Mouse (Mus musculus): ENCODE measurements around the gene Tm9sf1.

Tm9sf1 gene

GRCm38 (mm10) chr14:55643060-55643907 is at the start of gene Tm9sf1:
Gene Tm9sf1, minus strand, starts transcription at chr14:55643806.
- DNase-seq (ENCODE audit: low spot score in 2 of 2) = peak; percentile 53 to 72

- no peak for DNase-seq (ENCODE audit: low spot score in 2 of 2)
Observed at GRCm38 (mm10) chr14:55689433-55689832, 45.8 kb upstream of the Tm9sf1 start.

DNA sequence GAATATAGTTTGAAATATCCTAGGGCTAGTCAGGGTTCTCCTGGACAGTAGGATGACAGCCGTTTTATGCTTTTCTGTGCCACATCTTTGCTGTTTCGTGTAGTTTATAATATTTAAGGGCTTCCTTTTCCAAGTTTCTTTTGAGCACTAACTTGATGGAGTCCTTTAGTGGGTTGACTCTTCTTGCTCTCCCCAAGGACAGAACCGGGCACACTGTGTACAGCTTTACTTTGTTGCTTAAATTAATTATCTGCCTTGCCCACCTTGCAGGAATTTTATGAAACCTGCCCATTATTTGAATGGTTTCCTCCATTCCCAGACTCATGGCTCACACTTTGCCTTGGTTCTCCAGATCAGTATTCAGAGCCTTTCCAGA is 38.5 kb upstream of the Tm9sf1 start:
- DNase-seq (ENCODE audit: low spot score in 2 of 2) = no peak

GRCm38 (mm10) chr14:55681160-55682117 is 37.8 kb upstream of the Tm9sf1 start, which contains the start of gene Tinf2:
Gene Tinf2, minus strand, starts transcription at chr14:55681820.
- DNase-seq (ENCODE audit: low spot score in 2 of 2) = peak; percentile 88 to 93

GRCm38 (mm10) chr14:55677615-55678014 is 34.0 kb upstream of the Tm9sf1 start:
- no peak for DNase-seq (ENCODE audit: low spot score in 2 of 2)

GRCm38 (mm10) chr14:55672741-55673060 is 29.1 kb upstream of the Tm9sf1 start:
- no peak for DNase-seq (ENCODE audit: low spot score in 2 of 2)

GRCm38 (mm10) chr14:55671833-55672740 is 28.5 kb upstream of the Tm9sf1 start, which contains the start of the genes Gmpr2 and Nedd8:
Gene Gmpr2, plus strand, starts transcription at chr14:55671941.
Gene Nedd8, minus strand, starts transcription at chr14:55672124.
- peak; percentile 51 to 84 for DNase-seq (ENCODE audit: low spot score in 2 of 2)

GRCm38 (mm10) chr14:55671486-55671832 is 27.9 kb upstream of the Tm9sf1 start:
- DNase-seq (ENCODE audit: low spot score in 2 of 2) = no peak

DNA sequence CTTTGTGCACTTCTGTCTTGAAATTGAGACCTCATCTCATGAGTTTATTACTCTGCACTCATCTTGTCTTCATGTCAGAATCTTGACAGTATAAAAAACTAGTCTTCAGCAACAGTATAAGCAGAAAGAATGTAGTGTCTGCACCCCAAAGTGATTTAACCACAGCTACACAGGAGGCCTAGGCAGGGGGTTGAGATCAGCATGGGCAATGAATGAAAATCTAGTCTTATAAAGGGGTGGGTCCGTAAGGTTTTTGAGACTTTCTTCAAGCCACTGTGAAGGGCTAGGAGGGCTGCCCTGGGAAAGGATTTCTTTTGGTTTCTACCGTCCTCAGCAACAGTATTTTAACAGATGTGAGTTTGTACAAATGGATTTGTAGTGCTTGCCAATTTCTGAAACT is 17.0 kb upstream of the Tm9sf1 start:
- no peak for DNase-seq (ENCODE audit: low spot score in 2 of 2)

DNA sequence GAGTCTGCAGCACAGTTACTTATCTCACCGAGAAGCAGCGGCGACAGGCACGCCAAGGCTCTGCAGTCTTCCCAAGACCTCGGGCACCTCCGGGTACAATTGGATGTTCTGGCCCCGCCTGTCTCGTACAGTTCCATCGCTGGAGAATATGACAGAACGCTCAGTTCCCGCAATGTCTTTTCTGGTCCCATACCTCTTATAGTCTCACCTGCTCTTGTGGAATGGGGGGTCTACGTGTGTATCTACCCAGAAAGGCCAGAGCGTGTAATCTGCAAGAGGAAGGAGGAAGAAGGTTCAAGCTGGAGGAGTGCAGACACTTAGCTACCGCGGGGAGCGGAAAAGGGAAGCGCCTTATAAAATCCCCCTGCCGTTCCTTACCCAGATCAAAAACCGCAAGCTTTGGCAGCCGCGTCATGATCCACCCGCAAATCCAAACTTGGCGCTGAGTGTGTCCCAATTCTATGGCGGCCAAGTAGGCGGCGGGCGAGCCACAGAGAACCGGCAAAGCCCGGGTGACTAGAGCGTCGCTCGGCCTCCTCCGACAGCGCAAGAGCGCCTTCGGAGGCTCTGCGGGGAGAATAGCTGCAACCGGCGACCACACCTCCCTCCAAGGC is 16.5 kb upstream of the Tm9sf1 start, which contains the start of gene Mdp1:
Gene Mdp1, minus strand, starts transcription at position 549 of the 614 bp plus-strand sequence.
- DNase-seq (ENCODE audit: low spot score in 2 of 2) = peak; percentile 52 to 73

DNA sequence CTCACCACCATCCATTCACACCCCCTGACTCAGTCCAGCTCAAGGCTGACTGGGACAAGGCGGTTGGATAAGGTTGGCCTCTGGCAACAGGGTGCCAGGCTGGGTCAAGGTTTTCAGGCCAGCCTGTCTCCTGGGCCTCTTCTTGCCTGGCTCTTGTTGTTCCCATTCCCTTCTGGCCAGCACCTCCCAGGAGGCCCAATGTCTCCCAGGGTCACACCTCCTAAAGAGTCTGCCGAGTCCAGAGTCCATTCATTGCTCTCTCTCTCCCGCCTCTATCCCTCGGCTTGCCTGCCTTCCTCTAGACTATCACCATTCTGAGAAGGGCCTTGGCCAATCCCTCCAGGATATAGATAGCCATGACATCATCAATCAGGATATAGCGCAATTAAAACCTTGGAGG is 14.4 kb upstream of the Tm9sf1 start:
- no peak for DNase-seq (ENCODE audit: low spot score in 2 of 2)

- DNase-seq (ENCODE audit: low spot score in 2 of 2) = no peak
Observed at GRCm38 (mm10) chr14:55656935-55657334, 13.3 kb upstream of the Tm9sf1 start.

- DNase-seq (ENCODE audit: low spot score in 2 of 2) = no peak
Observed at GRCm38 (mm10) chr14:55651528-55651927, 7.9 kb upstream of the Tm9sf1 start.

DNA sequence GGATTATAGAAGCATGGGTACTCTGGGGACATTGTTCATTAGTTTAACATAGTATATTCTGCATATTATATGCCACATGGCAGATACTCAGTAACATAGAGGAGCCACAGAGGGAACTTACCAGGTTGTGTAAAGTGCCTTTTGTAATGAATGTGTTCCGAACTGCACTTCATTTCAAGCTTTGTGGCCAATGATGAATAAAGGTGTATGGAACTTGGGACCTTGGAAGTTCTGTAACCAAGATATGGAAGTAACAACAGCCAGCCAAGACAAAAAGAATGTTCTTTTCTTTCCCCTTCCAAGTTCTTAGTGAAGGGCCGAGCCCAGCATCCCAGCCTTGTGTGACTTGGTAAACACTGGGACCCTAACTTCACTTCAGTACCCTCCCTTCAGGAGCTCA is 6.3 kb upstream of the Tm9sf1 start, which contains the start of gene Tssk4:
Gene Tssk4, plus strand, starts transcription at position 301 of the 400 bp plus-strand sequence.
- no peak for DNase-seq (ENCODE audit: low spot score in 2 of 2)

DNA sequence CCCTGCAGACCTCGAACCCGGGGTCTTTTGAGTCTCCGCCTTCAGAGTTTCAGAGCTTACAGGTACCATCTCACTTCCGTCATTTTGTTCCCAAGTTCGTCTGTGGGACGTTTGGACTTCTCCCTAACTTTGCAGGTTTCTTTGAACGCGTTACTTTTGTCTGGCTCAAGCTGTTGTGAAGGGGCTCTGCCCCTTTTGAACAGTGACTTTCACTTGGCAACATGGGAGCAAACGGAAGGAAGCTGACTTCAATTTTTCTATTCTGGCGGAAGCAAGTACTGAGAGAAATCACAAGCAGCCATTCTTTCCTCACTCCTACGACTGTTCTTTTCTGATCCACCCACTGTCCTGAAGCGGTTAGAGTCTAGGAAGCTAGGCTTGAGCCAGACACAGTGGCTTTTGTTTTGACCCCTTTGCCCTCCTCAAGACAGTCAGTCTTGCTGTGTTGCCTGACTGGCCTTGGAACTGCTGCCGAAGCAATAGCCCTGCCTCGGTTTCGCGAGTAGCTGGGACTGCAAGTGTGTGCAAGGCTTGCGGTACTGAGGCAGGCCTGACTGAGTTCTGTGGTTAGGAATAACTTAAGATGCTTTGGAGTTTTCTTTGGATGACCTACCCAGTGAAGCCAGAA is 769 bp upstream of the Tm9sf1 start:
- DNase-seq (ENCODE audit: low spot score in 2 of 2) = no peak

DNA sequence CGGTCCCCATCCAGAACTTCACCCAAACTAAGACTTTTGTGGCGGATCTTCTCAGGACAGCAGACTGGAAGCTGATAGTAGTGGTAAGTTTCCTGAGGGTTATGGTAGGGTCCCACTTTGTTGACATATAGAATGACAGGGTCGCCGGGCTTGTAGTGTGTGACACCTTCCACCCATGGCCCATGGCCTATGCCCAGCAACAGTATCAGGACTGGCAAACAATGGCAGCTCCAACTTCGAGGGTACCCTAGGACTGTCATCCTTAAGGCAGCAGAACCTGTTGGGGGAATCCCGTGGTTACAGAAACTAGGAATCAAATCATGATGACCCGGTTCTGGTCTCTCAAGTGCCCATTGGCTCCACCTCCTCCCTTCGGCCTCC is 937 bp downstream of the Tm9sf1 start:
- no peak for DNase-seq (ENCODE audit: low spot score in 2 of 2)

- DNase-seq (ENCODE audit: low spot score in 2 of 2) = no peak
Observed at GRCm38 (mm10) chr14:55641291-55641690, 2.3 kb downstream of the Tm9sf1 start.

DNA sequence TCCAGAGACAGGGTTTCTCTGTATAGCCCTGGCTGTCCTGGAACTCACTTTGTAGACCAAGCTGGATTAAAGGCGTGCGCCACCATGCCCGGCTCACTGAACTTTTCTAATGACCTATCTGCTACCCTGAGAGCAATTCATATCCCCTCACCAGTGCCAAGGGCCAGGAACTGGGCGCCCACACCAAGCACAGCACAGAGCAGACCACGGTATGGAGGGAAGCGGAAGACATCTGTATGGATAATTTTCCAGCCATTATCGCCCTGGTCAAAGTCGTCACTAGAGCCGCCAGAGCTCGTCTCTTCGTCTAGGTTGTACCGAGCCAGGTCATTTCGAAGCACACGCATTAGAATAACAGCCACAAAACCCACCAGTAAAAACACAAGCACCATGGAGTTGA is 2.8 kb downstream of the Tm9sf1 start:
- no peak for DNase-seq (ENCODE audit: low spot score in 2 of 2)

- DNase-seq (ENCODE audit: low spot score in 2 of 2) = no peak
Observed at GRCm38 (mm10) chr14:55637795-55638194, 5.8 kb downstream of the Tm9sf1 start, which contains the start of gene Gm49378. Gene Gm49378, minus strand, starts transcription at chr14:55637895.

GRCm38 (mm10) chr14:55635523-55636007 is 8.0 kb downstream of the Tm9sf1 start, which contains the start of gene Ipo4:
Gene Ipo4, minus strand, starts transcription at chr14:55635957.
- DNase-seq (ENCODE audit: low spot score in 2 of 2) = peak; percentile 72 to 84
